Mouse (Mus musculus) olfactory bulb, adult 2 months (tissue): ENCODE measurements around the gene Zfp771.

Experiments
- CTCF ChIP-seq: fragments of 200-500 bp; IDR thresholded peaks from 2 replicates; pipeline ENCODE4 v1.5.1; 2012; ENCODE audit warnings: low read depth, mild to moderate bottlenecking, low read length, moderate library complexity; ENCODE audit not compliant: insufficient read depth
- POLR2A ChIP-seq: fragments of 200-500 bp; IDR thresholded peaks from 2 replicates; pipeline ENCODE4 v1.6.1; 2012; ENCODE audit warnings: mild to moderate bottlenecking, low read depth, low read length, moderate library complexity; ENCODE audit not compliant: insufficient read depth

GRCm38 (mm10) chr7:127220440-127220839, 23.6 kb upstream of the Zfp771 start:
- TF ChIP-seq POLR2A (no peak), CTCF (no peak)
